Mouse (Mus musculus) olfactory bulb, adult 2 months (tissue): ENCODE results near the gene Gcnt1.

ENCODE experiments used
- CTCF ChIP-seq: fragments of 200-500 bp; IDR thresholded peaks from 2 replicates; pipeline ENCODE4 v1.5.1; 2012; ENCODE audit warnings: low read depth, mild to moderate bottlenecking, low read length, moderate library complexity; ENCODE audit not compliant: insufficient read depth
- POLR2A ChIP-seq: fragments of 200-500 bp; IDR thresholded peaks from 2 replicates; pipeline ENCODE4 v1.6.1; 2012; ENCODE audit warnings: mild to moderate bottlenecking, low read depth, low read length, moderate library complexity; ENCODE audit not compliant: insufficient read depth

DNA sequence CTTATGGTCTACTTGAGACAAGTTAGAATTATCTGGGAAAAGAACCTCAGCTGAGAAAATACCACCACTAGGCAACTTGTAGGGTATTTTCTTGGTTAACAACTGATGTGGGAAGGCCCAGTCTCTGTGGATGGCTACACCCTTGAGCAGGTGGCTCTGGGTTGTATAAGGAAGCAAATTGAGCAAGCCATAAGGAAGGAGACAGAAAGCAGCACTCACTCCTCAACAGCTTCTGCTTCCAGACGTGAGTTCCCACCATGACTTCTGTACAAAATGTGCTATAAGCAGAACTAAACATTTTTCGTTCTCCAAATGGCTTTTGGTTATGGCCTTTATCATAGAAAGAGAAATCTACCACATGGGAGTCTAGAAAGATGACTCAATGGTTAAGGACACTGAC is 58.2 kb downstream of the Gcnt1 start:
- no peak for TF ChIP-seq POLR2A
- no peak for TF ChIP-seq CTCF
